Mouse (Mus musculus): ENCODE measurements at regions not wholly inside any gene's neighbourhood (a gene's known extent, or its start where the extent isn't known, plus 50 kb on each side); places are given as distances from the start of the nearest gene placed in this dataset.

- CTCF ChIA-PET = no interaction called here
Measured at GRCm38 (mm10) chr1:120396290-120396689, 55.9 kb downstream of the C1ql2 start.

- CTCF ChIA-PET = no interaction called here
Measured at GRCm38 (mm10) chr1:120403304-120403703, 62.9 kb downstream of the C1ql2 start.

DNA sequence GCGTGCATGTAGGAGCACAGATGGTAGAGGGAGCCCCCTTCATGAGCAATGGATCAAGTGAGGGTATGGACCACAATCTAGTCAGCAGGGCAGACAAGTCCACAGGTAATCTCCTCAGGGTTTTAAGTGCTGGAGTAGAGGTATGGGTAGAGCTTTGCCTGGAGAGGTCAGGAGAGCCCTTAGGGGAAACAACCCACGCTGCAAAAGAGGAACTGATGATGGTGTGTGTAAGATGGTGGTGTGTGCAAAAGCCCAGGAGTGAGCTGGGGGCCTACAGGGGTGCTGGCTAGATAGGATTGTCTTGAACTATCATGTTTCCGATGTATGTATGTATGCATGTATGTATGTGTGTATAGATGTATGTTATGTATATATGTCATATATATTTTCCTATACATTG is 75.6 kb downstream of the C1ql2 start:
- CTCF ChIA-PET = interaction anchor here (1.0 kb wide), 1 partner anchor 12 kb away, joined by 3 read pairs; no protein-coding TSS in a partner anchor
